Mouse (Mus musculus) thymus, adult 2 months (tissue): ENCODE data around the gene Fgfr3. TPM values are rescaled to one million over a fixed set of nuclear protein-coding genes. Genes with fewer than 3 reads are reported as not detected.

Experiments
- DNase-seq: peaks from one replicate; pipeline ENCODE4 v3.0.0; 2021
- H3K27ac ChIP-seq: fragments of 200-500 bp; 2 replicates; pipeline ENCODE4 v1.5.1; 2012; ENCODE audit warnings: low read length, control low read depth; ENCODE audit not compliant: control insufficient read depth, insufficient read depth
- H3K27me3 ChIP-seq: fragments of 200-500 bp; 2 replicates; pipeline ENCODE4 v1.6.1; 2012; ENCODE audit warnings: mild to moderate bottlenecking, low read length, moderate library complexity, mixed read lengths; ENCODE audit not compliant: control insufficient read depth, insufficient read depth
- H3K36me3 ChIP-seq: fragments of 200-500 bp; 2 replicates; pipeline ENCODE4 v1.6.1; 2012; ENCODE audit warnings: mild to moderate bottlenecking, low read length, moderate library complexity; ENCODE audit not compliant: control insufficient read depth, insufficient read depth
- H3K4me1 ChIP-seq: fragments of 200-500 bp; replicated peaks from 2 replicates; pipeline ENCODE4 v1.6.1; 2012; ENCODE audit warnings: low read length; ENCODE audit not compliant: control insufficient read depth, insufficient read depth
- H3K4me3 ChIP-seq: fragments of 200-500 bp; 2 replicates; pipeline ENCODE4 v1.5.1; 2012; ENCODE audit warnings: mild to moderate bottlenecking, low read length, control low read depth, moderate library complexity; ENCODE audit not compliant: control insufficient read depth, insufficient read depth
- CTCF ChIP-seq: fragments of 200-500 bp; IDR thresholded peaks from 2 replicates; pipeline ENCODE4 v1.5.1; 2012; ENCODE audit warnings: mild to moderate bottlenecking, control low read depth, low read length, moderate library complexity, borderline replicate concordance; ENCODE audit not compliant: control insufficient read depth, poor library complexity, insufficient read depth; ENCODE audit errors: extremely low read depth
- POLR2A ChIP-seq: fragments of 200-500 bp; IDR thresholded peaks from 2 replicates; pipeline ENCODE4 v1.6.1; 2012; ENCODE audit warnings: mild to moderate bottlenecking, low read length, control low read depth, moderate library complexity; ENCODE audit not compliant: control insufficient read depth, poor library complexity, insufficient read depth; ENCODE audit errors: extremely low read depth
- whole genome bisulfite sequencing: fragments of 180-500 bp; shearing (Covaris S2); methylation state at CpG from one replicate; pipeline ENCODE4 v1.1.7; 2018; 5-methylcytosine and 5-hydroxymethylcytosine counted together
- polyA plus RNA-seq: library from polyadenylated mRNA; depleted of rRNA; stranded (reverse); fragments of >200 nt; gene quantifications from 2 replicates; pipeline ENCODE4 v1.2.3, GENCODE M21; 2012

The Fgfr3 gene
- polyA plus RNA-seq, 1 experiment: 6.3 TPM

DNA sequence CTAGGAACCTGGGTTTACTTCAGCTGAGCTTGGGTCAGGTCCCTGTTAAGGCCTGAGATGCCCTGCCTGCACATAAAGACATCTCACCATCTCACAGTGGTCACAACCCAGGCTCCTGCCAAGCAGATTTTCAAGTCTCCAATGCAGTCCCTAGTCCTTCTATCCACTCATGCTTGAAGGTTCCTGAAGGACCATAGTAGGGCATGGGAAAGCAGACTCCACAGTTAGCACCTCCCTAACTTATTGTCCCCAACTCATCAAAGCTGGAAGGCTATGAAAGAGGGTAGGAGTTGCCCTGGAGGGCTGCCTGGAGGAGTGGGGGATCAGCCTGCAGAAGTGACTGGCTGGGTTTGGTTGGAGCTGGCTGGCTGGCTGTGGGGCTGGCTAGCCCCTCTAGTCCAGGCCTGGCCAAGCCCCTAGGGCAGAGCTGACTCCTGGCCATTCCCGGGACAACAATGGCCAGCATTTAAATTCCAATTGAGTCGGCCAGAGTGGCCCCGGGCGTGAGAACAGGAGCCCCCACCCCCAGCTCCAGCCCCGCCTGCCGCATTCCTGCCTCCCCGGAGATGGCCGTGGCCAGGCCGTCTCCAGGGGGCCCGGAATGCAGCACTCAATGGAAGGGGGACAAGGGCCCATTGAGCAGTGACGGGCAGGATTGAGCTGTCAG lies 16.4 kb upstream of the Fgfr3 start:
- no peak overlapping the region for H3K4me3 ChIP-seq

GRCm38 (mm10) chr5:33705612-33706349 lies 15.7 kb upstream of the Fgfr3 start:
- Histone ChIP-seq H3K4me3 (no peak overlapping the region), H3K27ac (no peak overlapping the region), H3K27me3 (no peaks in the 10 kb centered on the region), H3K4me1 (no peaks in the 10 kb centered on the region), H3K36me3 (no peaks in the 10 kb centered on the region)
- DNase-seq: no peak
- 86% methylated on average over 9 of the region's 9 CpGs for WGBS
- no peak for TF ChIP-seq POLR2A
- no peak for TF ChIP-seq CTCF

More for the DNA sequence above, 16.4 kb upstream of the Fgfr3 start:
- no peaks in the 10 kb centered on the region for H3K36me3 ChIP-seq
- no peak for DNase-seq
- H3K27ac ChIP-seq: no peak overlapping the region
- H3K4me1 ChIP-seq: no peaks in the 10 kb centered on the region
- WGBS: 85% methylated on average over 11 of the region's 11 CpGs
- H3K27me3 ChIP-seq: no peaks in the 10 kb centered on the region
- TF ChIP-seq CTCF: no peak

DNA sequence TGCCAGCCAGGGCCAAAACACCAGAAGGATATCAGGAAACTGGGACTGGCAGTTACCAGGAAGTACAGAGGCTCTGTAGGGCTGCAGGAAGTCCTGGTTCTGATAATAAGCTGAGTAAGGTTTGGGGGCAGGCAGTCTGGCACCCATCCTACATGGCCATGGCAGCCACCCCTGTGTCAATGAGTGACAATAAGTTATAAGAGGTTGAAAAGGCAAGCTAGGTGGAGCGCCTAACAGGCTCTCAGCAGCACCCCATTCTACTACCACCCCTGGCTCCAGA lies 15.2 kb upstream of the Fgfr3 start:
- no peak overlapping the region for H3K4me3 ChIP-seq
- no peaks in the 10 kb centered on the region for H3K4me1 ChIP-seq
- 100% methylated on average over 1 of the region's 1 CpGs for WGBS
- H3K27ac ChIP-seq: no peak overlapping the region
- H3K27me3 ChIP-seq: no peaks in the 10 kb centered on the region
- no peaks in the 10 kb centered on the region for H3K36me3 ChIP-seq
- no peak for DNase-seq
- TF ChIP-seq CTCF: no peak
- no peak for TF ChIP-seq POLR2A

- no peaks in the 10 kb centered on the region for H3K27me3 ChIP-seq
- H3K27ac ChIP-seq: no peak overlapping the region
- no peak for TF ChIP-seq CTCF
- TF ChIP-seq POLR2A: no peak
- no peaks in the 10 kb centered on the region for H3K36me3 ChIP-seq
- WGBS: 89% methylated on average over 4 of the region's 4 CpGs
- no peak for DNase-seq
- no peak overlapping the region for H3K4me3 ChIP-seq
- no peaks in the 10 kb centered on the region for H3K4me1 ChIP-seq
Observed at GRCm38 (mm10) chr5:33707163-33707562, 14.3 kb upstream of the Fgfr3 start.

- Histone ChIP-seq H3K4me1 (no peaks in the 10 kb centered on the region), H3K27me3 (no peaks in the 10 kb centered on the region), H3K36me3 (no peaks in the 10 kb centered on the region), H3K27ac (no peak overlapping the region), H3K4me3 (no peak overlapping the region)
- 92% methylated on average over 2 of the region's 2 CpGs for WGBS
- TF ChIP-seq POLR2A: no peak
- no peak for TF ChIP-seq CTCF
- no peak for DNase-seq
Observed at GRCm38 (mm10) chr5:33709037-33709436, 12.4 kb upstream of the Fgfr3 start.

- no peaks in the 10 kb centered on the region for H3K27me3 ChIP-seq
- H3K4me1 ChIP-seq: no peaks in the 10 kb centered on the region
- DNase-seq: no peak
- TF ChIP-seq CTCF: no peak
- TF ChIP-seq POLR2A: no peak
- H3K4me3 ChIP-seq: no peak overlapping the region
- no peak overlapping the region for H3K27ac ChIP-seq
- 88% methylated on average over 2 of the region's 2 CpGs for WGBS
- no peaks in the 10 kb centered on the region for H3K36me3 ChIP-seq
Observed at GRCm38 (mm10) chr5:33712550-33712949, 8.9 kb upstream of the Fgfr3 start.

GRCm38 (mm10) chr5:33715182-33715581 lies 6.3 kb upstream of the Fgfr3 start:
- 95% methylated on average over 2 of the region's 2 CpGs for WGBS
- Histone ChIP-seq H3K36me3 (no peaks in the 10 kb centered on the region), H3K27ac (no peak overlapping the region), H3K4me1 (no peaks in the 10 kb centered on the region), H3K27me3 (no peaks in the 10 kb centered on the region), H3K4me3 (no peak overlapping the region)
- DNase-seq: no peak
- TF ChIP-seq POLR2A: no peak
- no peak for TF ChIP-seq CTCF
